16 mouse cellular contexts compared by ENCODE assay signal in the genomic region with DNA sequence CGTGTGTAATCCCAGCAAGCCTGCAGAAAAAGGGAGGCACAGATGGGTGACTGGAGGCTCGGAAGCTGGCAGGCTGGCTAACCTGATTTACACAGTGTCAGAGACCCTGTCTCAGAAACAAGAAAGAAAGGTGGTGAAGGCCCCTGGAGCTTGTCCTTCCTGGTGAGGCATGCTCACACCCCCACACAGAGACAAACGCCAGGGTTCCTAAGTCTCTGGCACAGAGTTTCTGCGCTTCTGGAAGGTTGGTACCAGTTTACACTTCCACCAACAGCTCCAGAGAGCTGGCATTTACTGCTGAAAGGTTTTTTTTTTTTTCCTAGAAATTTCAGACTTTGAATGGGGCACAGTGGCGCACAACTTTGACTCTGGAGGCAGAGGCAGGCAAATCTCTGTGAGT. TPM values are rescaled to one million over a fixed set of nuclear protein-coding genes. Genes with fewer than 3 reads are reported as not detected.
"Had no signal": no experiment of that assay in that cellular context is flagged by ENCODE, and none has a peak within 500 bp of the region (broad histone marks: within the 10 kb centered on the region; RNA-seq: fewer than 3 reads in every experiment).

No protein-coding gene starts in this region.

- ATAC-seq: midbrain, embryonic 16.5 days had no signal

- DNase-seq: lung, adult 18-20 months; lung, embryonic 14.5 days; lung, postnatal 10 days; lung, postnatal 4 days; midbrain, embryonic 14.5 days; retina, postnatal 1 day; right cerebral cortex, adult 18-20 months; right cerebral cortex, postnatal 25 days; right cerebral cortex, postnatal 4 days; spleen, adult 18-20 months; thymus, adult 18-20 months; thymus, postnatal 14 days; thymus, postnatal 36 days had no signal

RNA-seq across cellular contexts. Expression of gene Nrxn2, which starts 22.3 kb away (rescaled TPM):
- total RNA-seq: megakaryocyte, adult 5-6 weeks; megakaryocyte-erythroid progenitor cell, adult 5-6 weeks had no signal
